Mouse (Mus musculus): ENCODE measurements at regions not wholly inside any gene's neighbourhood (a gene's known extent, or its start where the extent isn't known, plus 50 kb on each side); places are given as distances from the start of the nearest gene placed in this dataset.

GRCm38 (mm10) chr13:110897621-110898020 is 357.2 kb upstream of the Actbl2 start:
- TF ChIP-seq CTCF (IDR thresholded peaks at IDR 0.05; ENCODE audit: low read depth, low read length) (no peak), GATA1 (IDR thresholded peaks at IDR 0.05; ENCODE audit: borderline replicate concordance, low read length) (no peak), TAL1 (conservative IDR thresholded peaks at IDR 0.05; ENCODE audit: low read depth, low read length) (no peak)

Measured in G1E (cell line).